Mouse (Mus musculus): ENCODE measurements around the gene Nat14.
A peak's percentile ranks its signal among the peaks of the same experiment; 100 is the strongest.

The Nat14 gene

GRCm38 (mm10) chr7:4919971-4920370 is 1.9 kb upstream of the Nat14 start:
- no peak for DNase-seq (ENCODE audit: low spot score in 2 of 2)

GRCm38 (mm10) chr7:4920496-4920895 is 1.3 kb upstream of the Nat14 start:
- DNase-seq (ENCODE audit: low spot score in 2 of 2), result no peak

GRCm38 (mm10) chr7:4920976-4921823 is 628 bp upstream of the Nat14 start:
- no peak for DNase-seq (ENCODE audit: low spot score in 2 of 2)

DNA sequence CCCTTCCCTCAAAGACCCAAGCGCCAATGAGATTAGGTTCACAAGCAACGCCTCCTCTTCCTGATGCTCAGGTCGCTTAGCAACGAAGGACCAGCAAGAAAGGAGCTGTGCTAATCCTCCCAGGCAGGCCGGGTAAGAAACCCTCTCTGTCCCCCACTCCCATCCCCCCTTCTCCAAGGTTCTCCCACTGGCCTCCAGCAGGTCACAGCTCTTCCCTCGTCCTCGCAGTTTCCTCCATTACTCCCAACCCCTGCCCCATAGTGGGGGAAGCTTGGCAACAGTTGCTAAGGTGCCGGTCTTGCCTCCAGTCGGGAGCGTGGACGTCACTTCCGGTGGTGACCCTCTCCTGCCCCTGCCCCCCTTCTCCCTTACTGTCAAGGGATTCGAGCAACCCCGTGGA is 680 bp downstream of the Nat14 start:
- peak; percentile 87 to 91 for DNase-seq (ENCODE audit: low spot score in 2 of 2)

- DNase-seq (ENCODE audit: low spot score in 2 of 2), result peak; percentile 73 to 78
Observed at GRCm38 (mm10) chr7:4922931-4923565, 1.2 kb downstream of the Nat14 start.

GRCm38 (mm10) chr7:4923586-4924364 is 1.9 kb downstream of the Nat14 start:
- peak; percentile 43 to 60 for DNase-seq (ENCODE audit: low spot score in 2 of 2)

DNA sequence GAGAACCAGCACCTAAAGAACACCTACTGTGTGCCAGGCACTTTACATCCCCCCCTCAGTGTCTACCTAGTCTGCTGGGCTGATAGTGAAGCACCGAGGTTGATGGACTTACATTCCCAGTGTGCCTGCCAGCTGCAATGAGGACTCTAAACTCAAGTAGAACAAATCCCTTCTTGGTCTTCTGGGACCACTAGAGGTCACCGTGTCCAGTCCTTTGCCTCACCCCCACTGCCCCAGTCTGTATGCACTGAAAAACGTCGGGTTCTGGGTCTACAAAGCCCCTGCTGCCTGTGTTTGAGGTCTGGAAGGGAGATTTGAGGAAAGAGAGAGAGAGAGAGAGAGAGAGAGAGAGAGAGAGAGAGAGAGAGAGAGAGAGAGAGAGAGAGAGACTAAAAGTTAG is 2.7 kb downstream of the Nat14 start:
- DNase-seq (ENCODE audit: low spot score in 2 of 2), result no peak

GRCm38 (mm10) chr7:4924891-4925301 is 3.1 kb downstream of the Nat14 start:
- no peak for DNase-seq (ENCODE audit: low spot score in 2 of 2)

DNA sequence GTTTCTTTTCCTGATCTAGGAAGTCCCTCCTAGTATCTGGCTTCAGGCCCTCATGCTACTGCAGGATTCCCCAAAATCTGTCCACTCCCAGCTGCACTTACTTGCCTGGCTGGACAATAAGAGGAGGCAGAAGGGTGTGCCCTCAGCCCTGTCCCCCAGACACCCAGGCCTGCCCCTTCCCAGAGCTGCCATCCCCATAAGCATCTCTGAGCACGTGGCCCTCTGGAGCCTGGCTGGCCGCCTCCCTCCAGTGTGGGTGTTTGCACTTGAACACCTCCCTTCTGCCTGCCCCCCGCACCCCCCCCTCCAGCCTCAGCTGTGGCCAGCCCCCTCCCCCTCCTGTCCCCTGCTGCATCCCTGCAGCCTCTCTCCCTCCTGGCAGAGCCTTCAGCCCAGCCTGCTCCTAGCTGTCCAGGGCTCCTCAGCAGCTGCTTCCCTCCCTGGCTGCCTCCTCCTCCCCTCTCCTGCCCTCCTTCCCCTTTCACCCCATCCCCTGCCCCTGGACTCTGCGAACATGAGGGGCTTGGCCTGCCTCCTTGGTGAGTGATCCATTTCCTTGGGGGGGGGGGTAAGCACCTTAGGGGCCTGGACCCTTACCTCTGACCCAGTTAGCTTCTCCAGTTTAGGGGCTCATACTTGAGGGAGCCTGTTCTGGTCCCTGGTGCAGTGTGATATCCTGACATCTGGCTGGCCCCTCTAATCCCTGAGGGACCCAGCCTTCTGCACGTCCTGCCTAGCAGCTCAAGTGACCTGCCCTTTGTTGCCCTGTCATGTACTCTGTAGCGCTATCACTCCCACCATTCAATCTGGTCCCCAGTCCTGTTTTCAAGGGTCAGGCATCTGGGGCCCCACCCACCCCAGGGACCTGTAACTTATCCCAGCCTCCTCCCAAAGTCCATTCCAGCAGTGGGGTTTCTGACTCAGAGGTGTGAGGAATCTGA is 3.9 kb downstream of the Nat14 start, which contains the start of gene Ssc5d:
TSS of gene Ssc5d (plus strand) at position 345 of the 941 bp plus-strand sequence.
- no peak for DNase-seq (ENCODE audit: low spot score in 2 of 2)

- DNase-seq (ENCODE audit: low spot score in 2 of 2), result no peak
Observed at GRCm38 (mm10) chr7:4926849-4927248, 5.0 kb downstream of the Nat14 start.

DNA sequence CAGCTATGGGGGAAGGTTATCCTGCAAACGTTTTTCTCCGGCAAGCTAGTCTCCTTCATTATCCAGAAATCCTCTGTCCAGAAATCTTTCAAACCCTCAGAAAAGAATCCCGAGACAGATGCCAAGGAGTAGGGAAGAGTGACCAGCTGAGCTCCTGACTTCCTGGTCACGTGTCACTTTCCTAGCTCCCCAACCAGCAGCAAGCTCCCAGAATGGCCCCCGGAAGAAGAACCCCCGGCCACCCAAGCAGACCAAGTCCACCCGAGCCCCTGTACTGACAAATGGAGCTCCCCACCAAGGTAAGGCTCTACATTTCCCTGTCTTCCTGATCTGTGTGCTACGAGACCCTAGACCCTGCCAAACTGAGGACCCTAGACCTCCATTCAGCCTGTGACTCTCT is 5.9 kb downstream of the Nat14 start:
- DNase-seq (ENCODE audit: low spot score in 2 of 2), result no peak

DNA sequence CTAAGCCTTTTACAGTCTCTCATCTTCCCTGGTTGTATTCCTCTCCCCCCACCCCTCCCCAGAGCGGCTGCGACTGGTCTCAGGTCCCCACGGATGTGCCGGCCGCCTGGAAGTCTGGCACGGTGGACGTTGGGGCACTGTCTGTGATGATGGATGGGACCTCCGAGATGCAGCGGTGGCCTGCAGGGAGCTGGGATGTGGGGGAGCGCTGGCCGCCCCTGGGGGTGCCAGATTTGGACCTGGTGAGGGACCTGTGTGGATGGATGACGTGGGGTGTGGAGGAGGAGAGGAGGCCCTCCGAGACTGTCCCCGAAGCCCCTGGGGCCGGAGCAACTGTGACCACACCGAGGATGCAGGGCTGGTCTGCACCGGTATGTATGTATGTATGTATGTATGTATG is 6.5 kb downstream of the Nat14 start:
- no peak for DNase-seq (ENCODE audit: low spot score in 2 of 2)

GRCm38 (mm10) chr7:4933103-4933502 is 11.3 kb downstream of the Nat14 start:
- DNase-seq (ENCODE audit: low spot score in 2 of 2), result no peak

GRCm38 (mm10) chr7:4934160-4934914 is 12.5 kb downstream of the Nat14 start:
- DNase-seq (ENCODE audit: low spot score in 2 of 2), result no peak

GRCm38 (mm10) chr7:4936832-4937231 is 15.0 kb downstream of the Nat14 start:
- DNase-seq (ENCODE audit: low spot score in 2 of 2), result no peak

- no peak for DNase-seq (ENCODE audit: low spot score in 2 of 2)
Observed at GRCm38 (mm10) chr7:4937392-4937791, 15.6 kb downstream of the Nat14 start.

- peak in 1 of 2 experiments; percentile 45 for DNase-seq (ENCODE audit: low spot score in 2 of 2)
Observed at GRCm38 (mm10) chr7:4938456-4938855, 16.6 kb downstream of the Nat14 start.

GRCm38 (mm10) chr7:4940068-4940479 is 18.2 kb downstream of the Nat14 start:
- peak in 1 of 2 experiments; percentile 77 for DNase-seq (ENCODE audit: low spot score in 2 of 2)

- DNase-seq (ENCODE audit: low spot score in 2 of 2), result no peak
Observed at GRCm38 (mm10) chr7:4942673-4943072, 20.8 kb downstream of the Nat14 start.

GRCm38 (mm10) chr7:4943223-4943815 is 21.5 kb downstream of the Nat14 start:
- DNase-seq (ENCODE audit: low spot score in 2 of 2), result peak; percentile 85 to 87
